Comparison of ENCODE assay signal across 12 mouse cellular contexts in the genomic region with DNA sequence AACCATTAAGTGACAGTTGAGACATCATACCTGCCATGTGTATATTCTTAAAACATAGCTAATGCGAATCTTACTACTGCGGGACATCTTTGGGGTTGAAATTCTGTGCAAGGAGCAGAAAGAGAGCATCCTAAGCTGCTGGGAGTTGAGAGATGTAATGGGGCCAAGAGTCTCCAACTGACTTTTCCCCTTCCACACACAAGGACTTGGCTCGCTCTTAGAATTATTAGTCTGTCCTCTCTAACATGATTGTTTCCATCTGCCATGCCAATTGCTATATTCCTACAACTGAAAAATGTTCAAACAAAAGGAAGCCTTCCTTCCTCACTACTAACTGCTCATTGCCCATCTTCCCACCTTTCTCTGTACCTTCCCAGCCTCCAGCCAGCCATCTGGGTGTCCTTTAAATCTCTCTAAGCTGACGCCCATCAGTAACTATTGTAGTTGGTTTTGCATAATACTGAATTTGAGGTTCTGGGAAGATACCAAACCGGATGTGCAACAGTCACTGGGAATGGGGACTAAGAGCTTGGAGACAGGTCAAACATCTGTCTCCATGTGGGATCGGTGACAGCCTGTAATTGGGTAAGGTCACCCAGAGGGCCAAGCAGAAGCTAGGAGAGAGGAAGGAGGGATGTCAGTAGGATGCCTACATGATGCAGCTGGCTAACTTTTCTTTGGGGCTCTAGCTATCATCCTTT.
DNase-seq lines count a peak whose midpoint lies in the region; ATAC-seq and TF ChIP-seq lines count a peak whose summit lies in the region.
"Had no signal": no experiment of that assay in that cellular context is flagged by ENCODE, and none has a peak within 500 bp of the region (broad histone marks: within the 10 kb centered on the region; RNA-seq: fewer than 3 reads in every experiment).

No protein-coding gene starts in this region.

- TF ChIP-seq EP300 in heart, postnatal 0 days (IDR thresholded peaks at IDR 0.05; ENCODE audit: low read depth): no peak

- H3K27ac ChIP-seq in heart, postnatal 0 days (ENCODE audit: low read depth): peak overlapping the region; percentile 25; the same call in 1 of the 2 replicates
- no peak overlapping the region for H3K27ac ChIP-seq in stomach, embryonic 14.5 days (ENCODE audit: low read length)
- H3K27ac ChIP-seq: heart, embryonic 15.5 days; liver, embryonic 14.5 days had no signal

- no peaks in the 10 kb centered on the region for H3K4me1 ChIP-seq in heart, postnatal 0 days (ENCODE audit: control insufficient read depth, insufficient read depth)
- peaks cover 5% of the 10 kb centered on the region; the same call in 1 of the 2 replicates for H3K4me1 ChIP-seq in stomach, embryonic 14.5 days (ENCODE audit: control insufficient read depth, insufficient read depth, low read length)
- H3K4me1 ChIP-seq: heart, embryonic 15.5 days had no signal

- H3K36me3 ChIP-seq in heart, postnatal 0 days (replicated peaks; ENCODE audit: control insufficient read depth, insufficient read depth, low read length): peaks cover 91% of the 10 kb centered on the region
- no peaks in the 10 kb centered on the region for H3K36me3 ChIP-seq in stomach, embryonic 14.5 days (ENCODE audit: control insufficient read depth, insufficient read depth, low read length)

- no peak overlapping the region for H3K9ac ChIP-seq in heart, postnatal 0 days (replicated peaks; ENCODE audit: low read depth, low read length)
- H3K9ac ChIP-seq in stomach, embryonic 14.5 days (replicated peaks; ENCODE audit: low read depth, low read length): no peak overlapping the region
- H3K9ac ChIP-seq: heart, embryonic 15.5 days; liver, embryonic 14.5 days had no signal

- peak; percentile 60 for ATAC-seq in heart, postnatal 0 days (ENCODE audit: insufficient read depth, low read depth)
- peak; percentile 70; the same call in 1 of the 2 replicates for ATAC-seq in stomach, embryonic 14.5 days (ENCODE audit: insufficient number of reproducible peaks, insufficient read depth, low FRiP score, low read depth)

- H3K9me3 ChIP-seq in heart, postnatal 0 days (replicated peaks; ENCODE audit: control insufficient read depth, low read length): no peaks in the 10 kb centered on the region
- no peaks in the 10 kb centered on the region for H3K9me3 ChIP-seq in stomach, embryonic 14.5 days (ENCODE audit: control insufficient read depth, low read depth, low read length)
- H3K9me3 ChIP-seq: heart, embryonic 15.5 days had no signal

- DNase-seq in kidney, adult 11 months: peak; percentile 27
- no peak for DNase-seq in kidney, adult 18-20 months
- no peak for DNase-seq in heart, postnatal 0 days (ENCODE audit: low spot score)
- peak; percentile 23 to 56 for DNase-seq in kidney, postnatal 25 days
- no peak for DNase-seq in embryo, embryonic 11 days
- DNase-seq in Muller cell, postnatal 12 days (ENCODE audit: inconsistent ontology term): no peak
- no peak for DNase-seq in gastrocnemius, postnatal 10 days
- DNase-seq: cerebellum, adult 2 months had no signal

- no peak for TF ChIP-seq CTCF in heart, postnatal 0 days (IDR thresholded peaks at IDR 0.05; ENCODE audit: low read depth)

- no peaks in the 10 kb centered on the region for H3K27me3 ChIP-seq in heart, postnatal 0 days (ENCODE audit: control insufficient read depth, insufficient read depth, low read length)
- no peaks in the 10 kb centered on the region for H3K27me3 ChIP-seq in stomach, embryonic 14.5 days (ENCODE audit: control insufficient read depth, insufficient read depth, low read length)
- H3K27me3 ChIP-seq: heart, embryonic 15.5 days had no signal

- no peak overlapping the region for H3K4me3 ChIP-seq in heart, postnatal 0 days (ENCODE audit: low read depth, low read length)
- H3K4me3 ChIP-seq in stomach, embryonic 14.5 days (ENCODE audit: low read depth, low read length): no peak overlapping the region
- H3K4me3 ChIP-seq: heart, embryonic 15.5 days; myocyte had no signal

- no peak overlapping the region for H3K4me2 ChIP-seq in heart, postnatal 0 days (ENCODE audit: low read depth, low read length)
- no peak overlapping the region for H3K4me2 ChIP-seq in stomach, embryonic 14.5 days (replicated peaks; ENCODE audit: low read depth, low read length)
- H3K4me2 ChIP-seq: heart, embryonic 15.5 days had no signal

- WGBS in heart, postnatal 0 days: 85% methylated on average over 6 of the region's 6 CpGs
- WGBS in stomach, embryonic 14.5 days: 58% methylated on average over 6 of the region's 6 CpGs

Comparison
In these comparisons a context has a peak if more than half of its experiments do, and no peak if none do; other contexts are left out.
1. DNase-seq: peak in kidney, adult 11 months (single experiment) and kidney, postnatal 25 days (2 of 2); none in kidney, adult 18-20 months (single experiment), heart, postnatal 0 days (single experiment), embryo, embryonic 11 days (single experiment), Muller cell, postnatal 12 days (single experiment) and gastrocnemius, postnatal 10 days (single experiment).